Comparison of ENCODE assay signal across 9 mouse cellular contexts in genomic region chr7:127022528-127023271, GRCm38 (mm10). TPM values are rescaled to one million over a fixed set of nuclear protein-coding genes. Genes with fewer than 3 reads are reported as not detected.
DNase-seq lines count a peak whose midpoint lies in the region; ATAC-seq and TF ChIP-seq lines count a peak whose summit lies in the region.
"Had no signal": no experiment of that assay in that cellular context is flagged by ENCODE, and none has a peak within 500 bp of the region (broad histone marks: within the 10 kb centered on the region; RNA-seq: fewer than 3 reads in every experiment).

No protein-coding gene starts in this region.

- TF ChIP-seq CTCF in forebrain, postnatal 0 days (IDR thresholded peaks at IDR 0.05; ENCODE audit: low read depth): no peak
- no peak for TF ChIP-seq CTCF in liver, postnatal 0 days (IDR thresholded peaks at IDR 0.05; ENCODE audit: low read depth)
- no peak for TF ChIP-seq CTCF in kidney, adult 2 months (conservative IDR thresholded peaks at IDR 0.05; ENCODE audit: insufficient read depth, insufficient read length, low read depth, low read length)

- in situ Hi-C loops in ES-E14 (cut with MboI; ENCODE audit: low sequenced_read_pairs in 2 of 2, unreplicated experiment in 2 of 2): no loop called here

- peak overlapping the region; percentile 94 for H3K4me2 ChIP-seq in heart, embryonic 15.5 days
- peak overlapping the region; percentile 87; the same call in 1 of the 2 replicates for H3K4me2 ChIP-seq in forebrain, postnatal 0 days (ENCODE audit: low read depth)
- H3K4me2 ChIP-seq in liver, postnatal 0 days (ENCODE audit: low read depth, low read length): peak overlapping the region; percentile 98

- H3K9ac ChIP-seq in heart, embryonic 15.5 days: peak overlapping the region; percentile 99; the same call in 1 of the 2 replicates
- peak overlapping the region; percentile 90 for H3K9ac ChIP-seq in ES-E14 (ENCODE audit: insufficient read depth, low read depth, low read length, poor library complexity, severe bottlenecking)
- no peak overlapping the region for H3K9ac ChIP-seq in forebrain, postnatal 0 days
- peak overlapping the region; percentile 26; the same call in 1 of the 2 replicates for H3K9ac ChIP-seq in liver, postnatal 0 days (replicated peaks)

- no peak for DNase-seq in heart, postnatal 10 days
- no peak for DNase-seq in ES-E14 (ENCODE audit: low read depth, low spot score)
- no peak for DNase-seq in forebrain, postnatal 0 days
- DNase-seq in liver, postnatal 0 days: no peak
- DNase-seq in right cerebral cortex, postnatal 14 days: no peak
- DNase-seq in urinary bladder, postnatal 14 days (ENCODE audit: low spot score): no peak
- no peak for DNase-seq in kidney, adult 2 months
- DNase-seq: kidney, adult 8-10 months had no signal

- TF ChIP-seq POLR2A in kidney, adult 2 months (IDR thresholded peaks at IDR 0.05; ENCODE audit: low read depth, low read length): no peak

- H3K4me3 ChIP-seq in heart, embryonic 15.5 days: peak overlapping the region; percentile 93
- peak overlapping the region in 1 of 2 experiments; percentile 87; a peak in 3 of 4 replicates for H3K4me3 ChIP-seq in ES-E14 (ENCODE audit: insufficient read depth in 1 of 2, low read depth in 1 of 2, low read length in 2 of 2, poor library complexity in 1 of 2, severe bottlenecking in 1 of 2)
- H3K4me3 ChIP-seq in forebrain, postnatal 0 days (ENCODE audit: low read depth, low read length): no peak overlapping the region
- H3K4me3 ChIP-seq in liver, postnatal 0 days (ENCODE audit: low read depth, low read length): no peak overlapping the region
- H3K4me3 ChIP-seq in kidney, adult 2 months (ENCODE audit: insufficient read depth, low read depth, low read length): no peak overlapping the region

- H3K4me1 ChIP-seq in heart, embryonic 15.5 days (replicated peaks): peaks cover 64% of the 10 kb centered on the region
- H3K4me1 ChIP-seq in ES-E14 (ENCODE audit: control insufficient read depth in 2 of 2, insufficient read depth in 2 of 2, low read length in 2 of 2, poor library complexity in 1 of 2): peaks cover 5 to 11% of the 10 kb centered on the region in 2 experiments; a peak in 2 of 4 replicates
- peaks cover 50% of the 10 kb centered on the region for H3K4me1 ChIP-seq in forebrain, postnatal 0 days (ENCODE audit: insufficient read depth)
- peaks cover 55% of the 10 kb centered on the region for H3K4me1 ChIP-seq in liver, postnatal 0 days (ENCODE audit: insufficient read depth)
- peaks cover 15% of the 10 kb centered on the region for H3K4me1 ChIP-seq in kidney, adult 2 months (ENCODE audit: control insufficient read depth, insufficient read depth, low read length)

- no peaks in the 10 kb centered on the region for H3K27me3 ChIP-seq in heart, embryonic 15.5 days
- H3K27me3 ChIP-seq in forebrain, postnatal 0 days (ENCODE audit: insufficient read depth, low read length): no peaks in the 10 kb centered on the region
- no peaks in the 10 kb centered on the region for H3K27me3 ChIP-seq in liver, postnatal 0 days (ENCODE audit: insufficient read depth, low read length)
- H3K27me3 ChIP-seq in kidney, adult 2 months (replicated peaks; ENCODE audit: control insufficient read depth, insufficient read depth, low read length): no peaks in the 10 kb centered on the region

- intact Hi-C loops in heart, postnatal 10 days (cut with DNase I): no loop called here

- H3K36me3 ChIP-seq in heart, embryonic 15.5 days: peaks cover 20% of the 10 kb centered on the region
- peaks cover 37% of the 10 kb centered on the region for H3K36me3 ChIP-seq in ES-E14 (ENCODE audit: control insufficient read depth, insufficient read depth, low read length, poor library complexity, severe bottlenecking)
- H3K36me3 ChIP-seq in forebrain, postnatal 0 days (ENCODE audit: insufficient read depth): peaks cover 17% of the 10 kb centered on the region
- peaks cover 23% of the 10 kb centered on the region for H3K36me3 ChIP-seq in liver, postnatal 0 days (replicated peaks; ENCODE audit: insufficient read depth, low read length)
- H3K36me3 ChIP-seq in kidney, adult 2 months (ENCODE audit: control insufficient read depth, insufficient read depth, low read length): no peaks in the 10 kb centered on the region

- TF ChIP-seq EP300 in liver, postnatal 0 days (IDR thresholded peaks at IDR 0.05; ENCODE audit: low read depth): no peak

- no peaks in the 10 kb centered on the region for H3K9me3 ChIP-seq in heart, embryonic 15.5 days (replicated peaks)
- H3K9me3 ChIP-seq in ES-E14 (ENCODE audit: control insufficient read depth, insufficient read depth, low read depth, low read length): no peaks in the 10 kb centered on the region
- no peaks in the 10 kb centered on the region for H3K9me3 ChIP-seq in forebrain, postnatal 0 days (ENCODE audit: low read length)
- H3K9me3 ChIP-seq in liver, postnatal 0 days (ENCODE audit: low read length): no peaks in the 10 kb centered on the region

- WGBS in heart, embryonic 15.5 days: 84% methylated on average over 7 of the region's 7 CpGs
- 69% methylated on average over 7 of the region's 7 CpGs for WGBS in forebrain, postnatal 0 days
- WGBS in liver, postnatal 0 days (ENCODE audit: insufficient replicate concordance): 85% methylated on average over 7 of the region's 7 CpGs
- WGBS in kidney, adult 2 months: 95% methylated on average over 7 of the region's 7 CpGs

- no peak for ATAC-seq in heart, embryonic 15.5 days (replicated peaks; ENCODE audit: insufficient number of reproducible peaks, insufficient read depth, low FRiP score, low read depth)
- no peak for ATAC-seq in forebrain, postnatal 0 days
- ATAC-seq in liver, postnatal 0 days: no peak

- H3K27ac ChIP-seq in heart, embryonic 15.5 days: peak overlapping the region; percentile 48; the same call in 1 of the 2 replicates
- H3K27ac ChIP-seq in ES-E14 (ENCODE audit: insufficient read depth, low read depth, low read length, poor library complexity, severe bottlenecking): peak overlapping the region; percentile 24
- H3K27ac ChIP-seq in forebrain, postnatal 0 days (ENCODE audit: low read depth, low read length): no peak overlapping the region
- H3K27ac ChIP-seq in liver, postnatal 0 days (ENCODE audit: low read depth): 0 out of 2 replicates have a peak overlapping the region, but pooled peaks have one; percentile 39
- no peak overlapping the region for H3K27ac ChIP-seq in kidney, adult 2 months (ENCODE audit: insufficient read depth, low read depth, low read length)

TF ChIP-seq in ES-E14, 5 proteins besides CTCF, POLR2A, EP300 and RAD21:
- TF ChIP-seq ZNF384 (IDR thresholded peaks at IDR 0.05; ENCODE audit: low read depth, low read length) (no peak), HCFC1 (IDR thresholded peaks at IDR 0.05; ENCODE audit: borderline replicate concordance, insufficient read depth, low read length) (no peak), CHD2 (IDR thresholded peaks at IDR 0.05; ENCODE audit: low read depth, low read length) (no peak), MAFK (IDR thresholded peaks at IDR 0.05; ENCODE audit: insufficient read depth, low read depth, low read length) (no peak), ZC3H11A (IDR thresholded peaks at IDR 0.05; ENCODE audit: borderline replicate concordance, low read depth, low read length) (no peak)

RNA-seq across cellular contexts. Expression of gene Prrt2, which starts 1.7 kb away (rescaled TPM):
- 1.9 and 4.1 TPM in 2 replicates for polyA plus RNA-seq in heart, embryonic 15.5 days (2015; fragmentation: Nextera tagmentation; extraction: Ambion mirVana)
- total RNA-seq in heart, postnatal 10 days (2021): 1 to 10 TPM; 1.0 to 2.3 TPM
- total RNA-seq in ES-E14 (2012; rRNA removed): 0.36 and 0.85 TPM in 2 replicates
- 68.2 and 77.8 TPM in 2 replicates for total RNA-seq in forebrain, postnatal 0 days (2014; rRNA removed)
- 84.1 and 84.3 TPM in 2 replicates for polyA plus RNA-seq in forebrain, postnatal 0 days (2015; fragmentation: Nextera tagmentation; extraction: Ambion mirVana)
- polyA plus RNA-seq in liver, postnatal 0 days (2015; fragmentation: Nextera tagmentation; extraction: Ambion mirVana): 0.18 TPM in 1 of 2 replicates, not detected in the other
- 3.6 and 4.6 TPM in 2 replicates for polyA plus RNA-seq in kidney, adult 2 months (2012; rRNA removed)

RNA-seq across cellular contexts. Expression of gene Gm42742, which starts 1.8 kb away (rescaled TPM):
- polyA plus RNA-seq in heart, embryonic 15.5 days (2015; fragmentation: Nextera tagmentation; extraction: Ambion mirVana): 15.7 and 16.6 TPM in 2 replicates
- 10 to 100 TPM; 19.0 to 27.2 TPM for total RNA-seq in heart, postnatal 10 days (2021)
- total RNA-seq in ES-E14 (2012; rRNA removed): 23.4 and 38.4 TPM in 2 replicates
- 49.1 and 53.6 TPM in 2 replicates for total RNA-seq in forebrain, postnatal 0 days (2014; rRNA removed)
- polyA plus RNA-seq in forebrain, postnatal 0 days (2015; fragmentation: Nextera tagmentation; extraction: Ambion mirVana): 36.7 and 42.2 TPM in 2 replicates
- 4.5 and 7.8 TPM in 2 replicates for polyA plus RNA-seq in liver, postnatal 0 days (2015; fragmentation: Nextera tagmentation; extraction: Ambion mirVana)
- polyA plus RNA-seq in kidney, adult 2 months (2012; rRNA removed): 21.2 and 28.9 TPM in 2 replicates

RNA-seq across cellular contexts. Expression of gene Maz, which starts 4.1 kb away (rescaled TPM):
- 35.6 and 53.7 TPM in 2 replicates for polyA plus RNA-seq in heart, embryonic 15.5 days (2015; fragmentation: Nextera tagmentation; extraction: Ambion mirVana)
- 100 to 1,000 TPM; 106 to 113 TPM for total RNA-seq in heart, postnatal 10 days (2021)
- 134 and 164 TPM in 2 replicates for total RNA-seq in ES-E14 (2012; rRNA removed)
- 176 and 200 TPM in 2 replicates for total RNA-seq in forebrain, postnatal 0 days (2014; rRNA removed)
- polyA plus RNA-seq in forebrain, postnatal 0 days (2015; fragmentation: Nextera tagmentation; extraction: Ambion mirVana): 69.5 and 73.9 TPM in 2 replicates
- 20.0 and 24.0 TPM in 2 replicates for polyA plus RNA-seq in liver, postnatal 0 days (2015; fragmentation: Nextera tagmentation; extraction: Ambion mirVana)
- 97.9 and 115 TPM in 2 replicates for polyA plus RNA-seq in kidney, adult 2 months (2012; rRNA removed)

RNA-seq across cellular contexts. Expression of gene Pagr1a, which starts 5.5 kb away (rescaled TPM):
- 59.7 and 73.1 TPM in 2 replicates for polyA plus RNA-seq in heart, embryonic 15.5 days (2015; fragmentation: Nextera tagmentation; extraction: Ambion mirVana)
- 10 to 100 TPM in 1 of 2 experiments, 1 to 10 TPM in 1; 6.4 to 19.6 TPM for total RNA-seq in heart, postnatal 10 days (2021)
- 12.1 and 32.3 TPM in 2 replicates for total RNA-seq in ES-E14 (2012; rRNA removed)
- 19.2 and 21.9 TPM in 2 replicates for total RNA-seq in forebrain, postnatal 0 days (2014; rRNA removed)
- 18.1 and 31.6 TPM in 2 replicates for polyA plus RNA-seq in forebrain, postnatal 0 days (2015; fragmentation: Nextera tagmentation; extraction: Ambion mirVana)
- 12.2 and 13.8 TPM in 2 replicates for polyA plus RNA-seq in liver, postnatal 0 days (2015; fragmentation: Nextera tagmentation; extraction: Ambion mirVana)
- polyA plus RNA-seq in kidney, adult 2 months (2012; rRNA removed): 2.8 and 17.6 TPM in 2 replicates

RNA-seq across cellular contexts. Expression of gene Pagr1b, which starts 6.4 kb away (rescaled TPM):
- 0.74 TPM in 1 of 2 replicates, not detected in the other for polyA plus RNA-seq in heart, embryonic 15.5 days (2015; fragmentation: Nextera tagmentation; extraction: Ambion mirVana)
- not detected for total RNA-seq in heart, postnatal 10 days (2021)
- 0.63 and 1.3 TPM in 2 replicates for total RNA-seq in ES-E14 (2012; rRNA removed)
- total RNA-seq in forebrain, postnatal 0 days (2014; rRNA removed): 3.8 TPM in 1 of 2 replicates, not detected in the other
- polyA plus RNA-seq in forebrain, postnatal 0 days (2015; fragmentation: Nextera tagmentation; extraction: Ambion mirVana): 1.0 TPM in 1 of 2 replicates, not detected in the other
- polyA plus RNA-seq in liver, postnatal 0 days (2015; fragmentation: Nextera tagmentation; extraction: Ambion mirVana): 0.26 TPM in 1 of 2 replicates, not detected in the other
- polyA plus RNA-seq in kidney, adult 2 months (2012; rRNA removed): 0.91 and 1.3 TPM in 2 replicates

Comparison
In these comparisons a context has a peak if more than half of its experiments do, and no peak if none do; other contexts are left out.
1. H3K27ac ChIP-seq: peak in heart, embryonic 15.5 days (single experiment), ES-E14 (single experiment) and liver, postnatal 0 days (single experiment); none in forebrain, postnatal 0 days (single experiment) and kidney, adult 2 months (single experiment).
2. RNA of gene Prrt2, which starts 1.7 kb away (polyA plus RNA-seq): 84.1 to 84.3 TPM in forebrain, postnatal 0 days; 3.6 to 4.6 TPM in kidney, adult 2 months, 1.9 to 4.1 TPM in heart, embryonic 15.5 days and 0.18 TPM in liver, postnatal 0 days; every median in the first group is over 10 times any median in the second.
3. Peak in every context shown above with its lines, with median percentiles within 50 percentile points of each other: H3K4me2 ChIP-seq.